Mouse (Mus musculus) heart, embryonic 14.5 days (tissue): ENCODE measurements at regions not wholly inside any gene's neighbourhood (a gene's known extent, or its start where the extent isn't known, plus 50 kb on each side); places are given as distances from the start of the nearest gene placed in this dataset.

Source experiments
- ATAC-seq: fragments of 200-750 bp; cut with Nextera tagmentation; 2 replicates; pipeline ENCODE4 v1.8.0; 2017; ENCODE audit warnings: low read depth, moderate TSS enrichment; ENCODE audit not compliant: insufficient number of reproducible peaks, insufficient read depth, low FRiP score
- H3K27ac ChIP-seq, 2 experiments: fragments of 200-500 bp in 1 of 2; fragments of 300-500 bp in 1 of 2; sonication (generic) in 1 of 2; replicated peaks in 1 of 2; 2 replicates each; pipeline ENCODE4 v1.5.1; 2012 to 2014; ENCODE audit warnings: low read depth in 2 of 2, low read length in 2 of 2, control low read depth in 1 of 2, mild to moderate bottlenecking in 1 of 2, mixed read lengths in 1 of 2; ENCODE audit not compliant: control insufficient read depth in 1 of 2, insufficient read depth in 1 of 2
- H3K27me3 ChIP-seq: fragments of 300-500 bp; sonication (generic); 2 replicates; pipeline ENCODE4 v1.6.1; 2014; ENCODE audit warnings: mild to moderate bottlenecking, low read length, control low read depth; ENCODE audit not compliant: control insufficient read depth, insufficient read depth
- H3K36me3 ChIP-seq: fragments of 300-500 bp; sonication (generic); 2 replicates; pipeline ENCODE4 v1.6.1; 2014; ENCODE audit warnings: mild to moderate bottlenecking, control low read depth, low read length, mixed read lengths; ENCODE audit not compliant: control insufficient read depth, insufficient read depth
- H3K4me1 ChIP-seq, 2 experiments: fragments of 200-500 bp in 1 of 2; fragments of 300-500 bp in 1 of 2; sonication (generic) in 1 of 2; 2 replicates each; pipeline ENCODE4 v1.6.1; 2012 to 2014; ENCODE audit warnings: low read length in 2 of 2, control low read depth in 1 of 2, mixed read lengths in 1 of 2; ENCODE audit not compliant: control insufficient read depth in 2 of 2, insufficient read depth in 2 of 2
- H3K4me2 ChIP-seq: fragments of 300-500 bp; sonication (generic); 2 replicates; pipeline ENCODE4 v1.6.1; 2014; ENCODE audit warnings: mild to moderate bottlenecking, low read length
- H3K4me3 ChIP-seq, 2 experiments: fragments of 200-500 bp in 1 of 2; fragments of 300-500 bp in 1 of 2; sonication (generic) in 1 of 2; 2 replicates each; pipeline ENCODE4 v1.5.1; 2012 to 2014; ENCODE audit warnings: low read length in 2 of 2, mild to moderate bottlenecking in 2 of 2, control low read depth in 1 of 2, low read depth in 1 of 2, moderate library complexity in 1 of 2; ENCODE audit not compliant: control insufficient read depth in 1 of 2, insufficient read depth in 1 of 2
- H3K9ac ChIP-seq: fragments of 300-500 bp; sonication (generic); 2 replicates; pipeline ENCODE4 v1.6.1; 2014; ENCODE audit warnings: mild to moderate bottlenecking, low read length
- H3K9me3 ChIP-seq: fragments of 300-500 bp; sonication (generic); 2 replicates; pipeline ENCODE4 v1.6.1; 2016; ENCODE audit warnings: low read length, control low read depth; ENCODE audit not compliant: control insufficient read depth
- WGBS: fragments of 180-500 bp; shearing (Covaris S2); extraction: QIAGEN DNeasy Blood & Tissue Kit; methylation state at CpG from one replicate; pipeline ENCODE4 v1.1.7; 2014; 5-methylcytosine and 5-hydroxymethylcytosine counted together

- Histone ChIP-seq H3K9ac (no peak overlapping the region), H3K27ac (no peak overlapping the region), H3K4me1 (no peaks in the 10 kb centered on the region), H3K9me3 (no peaks in the 10 kb centered on the region), H3K27me3 (no peaks in the 10 kb centered on the region), H3K4me3 (no peak overlapping the region), H3K36me3 (no peaks in the 10 kb centered on the region), H3K4me2 (no peak overlapping the region)
- WGBS: 75% methylated on average over 2 of the region's 2 CpGs
- no peak for ATAC-seq
Observed at GRCm38 (mm10) chr8:102223097-102223496, 562.3 kb downstream of the Cdh11 start.

GRCm38 (mm10) chr8:102205633-102206032 lies 579.8 kb downstream of the Cdh11 start:
- Histone ChIP-seq H3K4me1 (no peaks in the 10 kb centered on the region), H3K27me3 (no peaks in the 10 kb centered on the region), H3K27ac (no peak overlapping the region), H3K9ac (no peak overlapping the region), H3K36me3 (no peaks in the 10 kb centered on the region), H3K9me3 (0 out of 2 replicates have a peak, but pooled peaks cover 3% of the 10 kb centered on the region), H3K4me2 (no peak overlapping the region), H3K4me3 (no peak overlapping the region)
- 76% methylated on average over 1 of the region's 1 CpGs for WGBS
- no peak for ATAC-seq

- Histone ChIP-seq H3K9ac (no peak overlapping the region), H3K4me1 (no peaks in the 10 kb centered on the region), H3K4me2 (no peak overlapping the region), H3K27me3 (no peaks in the 10 kb centered on the region), H3K4me3 (no peak overlapping the region), H3K27ac (no peak overlapping the region), H3K36me3 (no peaks in the 10 kb centered on the region), H3K9me3 (no peaks in the 10 kb centered on the region)
- ATAC-seq: no peak
- WGBS: 80% methylated on average over 2 of the region's 2 CpGs
Observed at GRCm38 (mm10) chr8:102159541-102160197, 625.8 kb downstream of the Cdh11 start.

GRCm38 (mm10) chr8:102118657-102119056 lies 666.8 kb downstream of the Cdh11 start:
- H3K4me3 ChIP-seq: no peak overlapping the region

GRCm38 (mm10) chr8:102116846-102117403 lies 668.5 kb downstream of the Cdh11 start:
- no peaks in the 10 kb centered on the region for H3K4me1 ChIP-seq
- H3K9ac ChIP-seq: no peak overlapping the region
- WGBS: 62% methylated on average over 6 of the region's 6 CpGs
- H3K27ac ChIP-seq: no peak overlapping the region
- no peak for ATAC-seq
- H3K4me3 ChIP-seq: no peak overlapping the region
- no peaks in the 10 kb centered on the region for H3K27me3 ChIP-seq
- no peaks in the 10 kb centered on the region for H3K9me3 ChIP-seq
- H3K4me2 ChIP-seq: no peak overlapping the region
- no peaks in the 10 kb centered on the region for H3K36me3 ChIP-seq

More at GRCm38 (mm10) chr8:102118657-102119056, 666.8 kb downstream of the Cdh11 start:
- 69% methylated on average over 4 of the region's 4 CpGs for WGBS
- Histone ChIP-seq H3K27ac (no peak overlapping the region), H3K27me3 (no peaks in the 10 kb centered on the region), H3K36me3 (no peaks in the 10 kb centered on the region), H3K4me1 (no peaks in the 10 kb centered on the region), H3K4me2 (no peak overlapping the region), H3K9me3 (no peaks in the 10 kb centered on the region), H3K9ac (no peak overlapping the region)
- no peak for ATAC-seq

GRCm38 (mm10) chr8:102103773-102104172 lies 681.7 kb downstream of the Cdh11 start:
- Histone ChIP-seq H3K4me1 (no peaks in the 10 kb centered on the region), H3K27ac (no peak overlapping the region), H3K9ac (no peak overlapping the region), H3K4me2 (no peak overlapping the region), H3K27me3 (no peaks in the 10 kb centered on the region), H3K36me3 (no peaks in the 10 kb centered on the region), H3K9me3 (no peaks in the 10 kb centered on the region), H3K4me3 (no peak overlapping the region)
- no peak for ATAC-seq
- 64% methylated on average over 7 of the region's 7 CpGs for WGBS

- no peaks in the 10 kb centered on the region for H3K4me1 ChIP-seq
- 80% methylated on average over 7 of the region's 7 CpGs for WGBS
- no peak overlapping the region for H3K27ac ChIP-seq
- H3K36me3 ChIP-seq: no peaks in the 10 kb centered on the region
- H3K27me3 ChIP-seq: no peaks in the 10 kb centered on the region
- H3K4me3 ChIP-seq: no peak overlapping the region
- no peak overlapping the region for H3K9ac ChIP-seq
- H3K9me3 ChIP-seq: no peaks in the 10 kb centered on the region
- no peak overlapping the region for H3K4me2 ChIP-seq
- no peak for ATAC-seq
Observed at GRCm38 (mm10) chr8:102096726-102097125, 688.7 kb downstream of the Cdh11 start.

GRCm38 (mm10) chr8:102085927-102086326 lies 699.5 kb downstream of the Cdh11 start:
- no peaks in the 10 kb centered on the region for H3K36me3 ChIP-seq
- H3K27ac ChIP-seq: no peak overlapping the region
- no peaks in the 10 kb centered on the region for H3K9me3 ChIP-seq
- H3K4me2 ChIP-seq: no peak overlapping the region
- H3K4me1 ChIP-seq: no peaks in the 10 kb centered on the region
- no peak overlapping the region for H3K4me3 ChIP-seq
- no peak overlapping the region for H3K9ac ChIP-seq
- H3K27me3 ChIP-seq: no peaks in the 10 kb centered on the region
- WGBS: 74% methylated on average over 4 of the region's 4 CpGs
- no peak for ATAC-seq
